Mouse (Mus musculus): Measurements from ENCODE around the gene Ctsz. TPM values are rescaled to one million over a fixed set of nuclear protein-coding genes. Genes with fewer than 3 reads are reported as not detected.

The Ctsz gene
- polyA plus RNA-seq, 1 experiment from 2014 or later: 80.5 TPM

DNA sequence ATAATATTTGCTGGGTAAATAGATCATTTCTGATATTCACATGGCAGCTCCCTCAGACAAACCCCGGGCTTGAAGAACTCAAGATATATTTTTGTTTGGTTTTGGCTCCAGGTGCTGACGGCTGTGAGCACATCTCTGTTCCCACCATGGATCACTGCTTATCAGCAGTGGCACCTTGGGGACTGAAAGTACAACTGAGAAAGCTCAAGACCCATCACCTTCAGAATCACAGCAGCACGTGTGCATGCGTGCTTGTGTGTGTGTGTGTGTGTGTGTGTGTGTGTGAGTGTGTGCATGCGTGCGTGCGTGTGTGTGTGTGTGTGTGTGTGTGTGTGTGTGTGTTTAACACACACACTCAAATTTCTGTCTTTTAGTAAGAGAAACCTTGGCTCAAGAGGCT is 5.5 kb upstream of the Ctsz start:
- Histone ChIP-seq H3K27me3 (ENCODE audit: control insufficient read depth, insufficient read depth, low read length) (no peaks in the 10 kb centered on the region), H3K27ac (no peak overlapping the region), H3K4me2 (replicated peaks) (no peak overlapping the region), H3K4me3 (replicated peaks; ENCODE audit: low read length) (no peak overlapping the region), H3K4me1 (replicated peaks; ENCODE audit: control insufficient read depth, insufficient read depth, low read length) (no peaks in the 10 kb centered on the region), H3K9ac (no peak overlapping the region), H3K9me3 (ENCODE audit: control insufficient read depth, low read length) (no peaks in the 10 kb centered on the region), H3K36me3 (replicated peaks; ENCODE audit: control insufficient read depth, insufficient read depth) (no peaks in the 10 kb centered on the region)
- ATAC-seq (ENCODE audit: low FRiP score) (no peak), DNase-seq (ENCODE audit: low spot score) (no peak)
- WGBS: 89% methylated on average over 7 of the region's 7 CpGs

GRCm38 (mm10) chr2:174443046-174443445 is 4.2 kb upstream of the Ctsz start:
- H3K4me1 ChIP-seq (replicated peaks; ENCODE audit: control insufficient read depth, insufficient read depth, low read length): peaks cover 12% of the 10 kb centered on the region
- no peaks in the 10 kb centered on the region for H3K9me3 ChIP-seq (ENCODE audit: control insufficient read depth, low read length)
- 39% methylated on average over 2 of the region's 2 CpGs for WGBS
- ATAC-seq (ENCODE audit: low FRiP score): no peak
- H3K27me3 ChIP-seq (ENCODE audit: control insufficient read depth, insufficient read depth, low read length): no peaks in the 10 kb centered on the region
- H3K9ac ChIP-seq: no peak overlapping the region
- H3K27ac ChIP-seq: no peak overlapping the region
- no peaks in the 10 kb centered on the region for H3K36me3 ChIP-seq (replicated peaks; ENCODE audit: control insufficient read depth, insufficient read depth)
- no peak overlapping the region for H3K4me2 ChIP-seq (replicated peaks)
- DNase-seq (ENCODE audit: low spot score): no peak
- no peak overlapping the region for H3K4me3 ChIP-seq (replicated peaks; ENCODE audit: low read length)

GRCm38 (mm10) chr2:174442460-174442859 is 3.6 kb upstream of the Ctsz start:
- no peaks in the 10 kb centered on the region for H3K27me3 ChIP-seq (ENCODE audit: control insufficient read depth, insufficient read depth, low read length)
- no peak for DNase-seq (ENCODE audit: low spot score)
- H3K4me1 ChIP-seq (replicated peaks; ENCODE audit: control insufficient read depth, insufficient read depth, low read length): peaks cover 15% of the 10 kb centered on the region
- no peak overlapping the region for H3K4me2 ChIP-seq (replicated peaks)
- H3K9ac ChIP-seq: no peak overlapping the region
- ATAC-seq (ENCODE audit: low FRiP score): no peak
- H3K27ac ChIP-seq: no peak overlapping the region
- H3K4me3 ChIP-seq (replicated peaks; ENCODE audit: low read length): no peak overlapping the region
- 86% methylated on average over 8 of the region's 9 CpGs for WGBS
- no peaks in the 10 kb centered on the region for H3K36me3 ChIP-seq (replicated peaks; ENCODE audit: control insufficient read depth, insufficient read depth)
- H3K9me3 ChIP-seq (ENCODE audit: control insufficient read depth, low read length): no peaks in the 10 kb centered on the region

- Histone ChIP-seq H3K9me3 (ENCODE audit: control insufficient read depth, low read length) (no peaks in the 10 kb centered on the region), H3K27me3 (ENCODE audit: control insufficient read depth, insufficient read depth, low read length) (no peaks in the 10 kb centered on the region)
- WGBS: 88% methylated on average over 4 of the region's 4 CpGs
Measured at GRCm38 (mm10) chr2:174441898-174442297, 3.1 kb upstream of the Ctsz start.

GRCm38 (mm10) chr2:174439961-174440360 is 1.1 kb upstream of the Ctsz start:
- Histone ChIP-seq H3K9ac (no peak overlapping the region), H3K4me2 (replicated peaks) (no peak overlapping the region), H3K27ac (no peak overlapping the region), H3K4me1 (replicated peaks; ENCODE audit: control insufficient read depth, insufficient read depth, low read length) (peaks cover 15% of the 10 kb centered on the region), H3K36me3 (replicated peaks; ENCODE audit: control insufficient read depth, insufficient read depth) (no peaks in the 10 kb centered on the region), H3K9me3 (ENCODE audit: control insufficient read depth, low read length) (no peaks in the 10 kb centered on the region), H3K4me3 (replicated peaks; ENCODE audit: low read length) (no peak overlapping the region), H3K27me3 (ENCODE audit: control insufficient read depth, insufficient read depth, low read length) (no peaks in the 10 kb centered on the region)
- 75% methylated on average over 9 of the region's 9 CpGs for WGBS
- ATAC-seq (ENCODE audit: low FRiP score) (no peak), DNase-seq (ENCODE audit: low spot score) (no peak)

More at GRCm38 (mm10) chr2:174441898-174442297, 3.1 kb upstream of the Ctsz start:
- no peak overlapping the region for H3K4me3 ChIP-seq (replicated peaks; ENCODE audit: low read length)
- H3K36me3 ChIP-seq (replicated peaks; ENCODE audit: control insufficient read depth, insufficient read depth): no peaks in the 10 kb centered on the region
- DNase-seq (ENCODE audit: low spot score): no peak
- ATAC-seq (ENCODE audit: low FRiP score): no peak
- H3K4me2 ChIP-seq (replicated peaks): no peak overlapping the region
- H3K9ac ChIP-seq: no peak overlapping the region
- H3K27ac ChIP-seq: no peak overlapping the region
- peaks cover 15% of the 10 kb centered on the region for H3K4me1 ChIP-seq (replicated peaks; ENCODE audit: control insufficient read depth, insufficient read depth, low read length)

DNA sequence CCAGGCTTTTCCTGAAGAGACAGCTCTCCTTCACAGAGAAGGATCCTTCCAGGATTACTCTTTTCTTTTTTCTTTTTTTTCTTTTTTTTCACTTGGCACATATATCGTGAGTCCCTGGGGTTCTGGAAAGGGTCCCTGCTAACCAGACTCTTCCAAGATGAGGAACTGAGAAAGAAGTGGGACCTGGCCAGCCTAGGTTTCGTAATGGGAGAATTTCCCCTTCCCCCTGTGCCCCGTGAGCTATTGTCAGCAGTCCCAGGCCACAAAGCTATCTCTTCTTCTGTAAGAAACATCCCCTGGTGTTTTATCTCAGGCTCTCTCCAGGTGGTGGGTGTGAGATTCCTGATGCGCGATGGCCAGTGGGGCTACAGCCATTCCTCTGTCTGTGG is 605 bp upstream of the Ctsz start:
- H3K36me3 ChIP-seq (replicated peaks; ENCODE audit: control insufficient read depth, insufficient read depth): no peaks in the 10 kb centered on the region
- H3K27ac ChIP-seq: no peak overlapping the region
- no peaks in the 10 kb centered on the region for H3K27me3 ChIP-seq (ENCODE audit: control insufficient read depth, insufficient read depth, low read length)
- H3K9me3 ChIP-seq (ENCODE audit: control insufficient read depth, low read length): no peaks in the 10 kb centered on the region
- H3K4me3 ChIP-seq (replicated peaks; ENCODE audit: low read length): no peak overlapping the region
- DNase-seq (ENCODE audit: low spot score) (no peak), ATAC-seq (ENCODE audit: low FRiP score) (no peak)
- 52% methylated on average over 5 of the region's 5 CpGs for WGBS
- H3K4me1 ChIP-seq (replicated peaks; ENCODE audit: control insufficient read depth, insufficient read depth, low read length): peaks cover 15% of the 10 kb centered on the region
- peak overlapping the region; percentile 71 for H3K4me2 ChIP-seq (replicated peaks)
- no peak overlapping the region for H3K9ac ChIP-seq

DNA sequence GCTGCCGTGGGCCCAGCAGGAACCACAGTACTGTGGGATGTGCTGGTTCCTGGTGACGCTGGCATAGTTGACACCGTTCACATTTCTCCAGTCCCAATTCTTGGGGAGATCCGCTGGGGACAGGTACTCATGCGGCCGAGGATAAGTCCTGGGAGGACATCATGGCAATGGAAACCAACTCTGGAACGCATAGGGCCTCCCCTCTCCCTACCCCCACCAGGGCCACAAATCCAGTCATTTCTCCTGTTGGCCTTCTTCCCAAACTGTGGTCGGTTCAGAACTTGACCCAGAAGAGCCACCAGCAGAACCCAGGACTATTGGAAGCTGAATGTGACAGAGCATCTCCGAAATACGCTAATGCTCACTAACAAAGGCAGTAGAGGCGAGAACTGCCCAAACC is 658 bp downstream of the Ctsz start:
- Histone ChIP-seq H3K27me3 (ENCODE audit: control insufficient read depth, insufficient read depth, low read length) (no peaks in the 10 kb centered on the region), H3K4me1 (replicated peaks; ENCODE audit: control insufficient read depth, insufficient read depth, low read length) (peaks cover 15% of the 10 kb centered on the region), H3K9me3 (ENCODE audit: control insufficient read depth, low read length) (no peaks in the 10 kb centered on the region), H3K27ac (no peak overlapping the region), H3K4me2 (replicated peaks) (peak overlapping the region; percentile 71), H3K9ac (peak overlapping the region; percentile 59), H3K36me3 (replicated peaks; ENCODE audit: control insufficient read depth, insufficient read depth) (no peaks in the 10 kb centered on the region), H3K4me3 (replicated peaks; ENCODE audit: low read length) (peak overlapping the region; percentile 41)
- DNase-seq (ENCODE audit: low spot score) (no peak), ATAC-seq (ENCODE audit: low FRiP score) (no peak)
- 66% methylated on average over 11 of the region's 11 CpGs for WGBS

DNA sequence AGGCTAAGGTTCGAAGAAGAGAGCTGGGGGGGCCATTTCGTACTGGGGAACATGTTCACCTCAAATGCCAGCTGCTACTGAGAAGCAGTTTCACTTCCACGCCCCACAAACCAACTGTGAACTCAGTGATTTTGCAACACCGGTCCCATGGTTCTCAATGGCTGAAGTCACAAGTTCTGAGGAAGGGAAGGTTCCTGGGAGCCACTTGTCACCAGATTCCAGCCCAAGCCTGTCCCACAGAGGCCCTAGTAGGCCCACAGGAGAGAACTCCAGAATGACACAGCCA is 1.2 kb downstream of the Ctsz start:
- no peaks in the 10 kb centered on the region; the same call in 1 of the 2 replicates for H3K36me3 ChIP-seq (replicated peaks; ENCODE audit: control insufficient read depth, insufficient read depth)
- H3K4me3 ChIP-seq (replicated peaks; ENCODE audit: low read length): no peak overlapping the region
- ATAC-seq (ENCODE audit: low FRiP score): no peak
- peak overlapping the region; percentile 71 for H3K4me2 ChIP-seq (replicated peaks)
- H3K9me3 ChIP-seq (ENCODE audit: control insufficient read depth, low read length): no peaks in the 10 kb centered on the region
- DNase-seq (ENCODE audit: low spot score): no peak
- peaks cover 15% of the 10 kb centered on the region for H3K4me1 ChIP-seq (replicated peaks; ENCODE audit: control insufficient read depth, insufficient read depth, low read length)
- H3K9ac ChIP-seq: no peak overlapping the region
- no peaks in the 10 kb centered on the region for H3K27me3 ChIP-seq (ENCODE audit: control insufficient read depth, insufficient read depth, low read length)
- H3K27ac ChIP-seq: no peak overlapping the region
- 96% methylated on average over 4 of the region's 4 CpGs for WGBS

DNA sequence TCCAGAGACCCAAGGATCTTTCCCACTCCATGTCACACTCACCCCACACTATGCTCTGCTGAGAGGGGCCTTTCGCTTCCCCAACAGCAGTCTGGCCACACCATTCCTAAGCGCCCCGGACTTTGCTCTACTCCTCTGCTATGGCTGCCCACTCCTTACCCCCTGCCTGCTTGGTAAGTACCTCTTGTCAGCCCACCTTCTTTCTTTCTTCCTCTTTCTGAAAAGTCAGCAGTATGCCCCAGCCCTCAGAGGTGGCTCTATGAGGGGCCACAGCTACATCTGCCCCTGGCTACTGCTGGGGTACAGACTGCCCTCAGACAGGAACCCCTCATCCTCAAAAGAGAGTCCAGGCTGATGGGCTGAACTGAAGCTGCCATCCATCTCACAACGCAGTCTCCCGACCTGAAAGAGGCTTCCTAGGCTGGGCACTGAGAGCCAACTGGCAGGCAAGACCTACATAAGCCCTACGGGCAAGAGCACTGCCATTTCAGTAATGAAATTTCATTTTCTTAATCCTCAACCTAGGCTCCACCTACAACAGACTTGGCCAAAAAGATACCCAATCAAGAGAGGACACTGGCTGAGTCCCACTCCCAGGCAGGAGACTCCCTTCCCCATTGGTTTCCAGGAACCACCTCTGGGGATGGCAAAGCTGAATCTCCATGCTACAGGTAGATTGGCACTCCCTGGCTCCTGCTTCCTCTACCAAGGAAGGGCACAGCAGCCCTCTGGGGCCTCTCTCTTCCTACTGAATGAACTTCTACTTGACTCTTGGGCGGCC is 1.7 kb downstream of the Ctsz start:
- Histone ChIP-seq H3K4me2 (replicated peaks) (no peak overlapping the region), H3K9ac (no peak overlapping the region), H3K9me3 (ENCODE audit: control insufficient read depth, low read length) (no peaks in the 10 kb centered on the region), H3K27me3 (ENCODE audit: control insufficient read depth, insufficient read depth, low read length) (no peaks in the 10 kb centered on the region), H3K4me1 (replicated peaks; ENCODE audit: control insufficient read depth, insufficient read depth, low read length) (peaks cover 15% of the 10 kb centered on the region), H3K36me3 (replicated peaks; ENCODE audit: control insufficient read depth, insufficient read depth) (no peaks in the 10 kb centered on the region; the same call in 1 of the 2 replicates), H3K27ac (no peak overlapping the region), H3K4me3 (replicated peaks; ENCODE audit: low read length) (no peak overlapping the region)
- WGBS: 94% methylated on average over 7 of the region's 7 CpGs
- DNase-seq (ENCODE audit: low spot score): no peak
- ATAC-seq (ENCODE audit: low FRiP score): no peak

All from hindbrain, embryonic 14.5 days (tissue).